Mouse (Mus musculus) right cerebral cortex, adult 18-20 months (tissue): Measurements from ENCODE around the gene Mapre1.

Experiments
- DNase-seq: peaks from one replicate; pipeline ENCODE4 v3.0.0; 2022; ENCODE audit warnings: mixed read lengths

Mapre1 gene

GRCm38 (mm10) chr2:153779394-153779981 is 38.4 kb downstream of the Mapre1 start, which contains the start of gene Efcab8:
Efcab8 (plus strand) TSS chr2:153779931.
- no peak for DNase-seq

GRCm38 (mm10) chr2:153781181-153781580 is 40.1 kb downstream of the Mapre1 start:
- no peak for DNase-seq

- DNase-seq = no peak
Observed at GRCm38 (mm10) chr2:153784668-153785067, 43.6 kb downstream of the Mapre1 start.

- no peak for DNase-seq
Observed at GRCm38 (mm10) chr2:153793366-153793765, 52.3 kb downstream of the Mapre1 start.

GRCm38 (mm10) chr2:153795090-153795489 is 54.0 kb downstream of the Mapre1 start:
- DNase-seq = no peak

GRCm38 (mm10) chr2:153807464-153807863 is 66.4 kb downstream of the Mapre1 start:
- peak; percentile 58 for DNase-seq

GRCm38 (mm10) chr2:153808146-153808545 is 67.1 kb downstream of the Mapre1 start:
- DNase-seq = no peak

GRCm38 (mm10) chr2:153808841-153809240 is 67.8 kb downstream of the Mapre1 start:
- DNase-seq = no peak

- DNase-seq = no peak
Observed at GRCm38 (mm10) chr2:153809921-153810320, 68.8 kb downstream of the Mapre1 start.

- DNase-seq = no peak
Observed at GRCm38 (mm10) chr2:153822005-153822543, 81.0 kb downstream of the Mapre1 start.
